Mouse (Mus musculus): Measurements from ENCODE around the gene Dcdc2b.

DNA sequence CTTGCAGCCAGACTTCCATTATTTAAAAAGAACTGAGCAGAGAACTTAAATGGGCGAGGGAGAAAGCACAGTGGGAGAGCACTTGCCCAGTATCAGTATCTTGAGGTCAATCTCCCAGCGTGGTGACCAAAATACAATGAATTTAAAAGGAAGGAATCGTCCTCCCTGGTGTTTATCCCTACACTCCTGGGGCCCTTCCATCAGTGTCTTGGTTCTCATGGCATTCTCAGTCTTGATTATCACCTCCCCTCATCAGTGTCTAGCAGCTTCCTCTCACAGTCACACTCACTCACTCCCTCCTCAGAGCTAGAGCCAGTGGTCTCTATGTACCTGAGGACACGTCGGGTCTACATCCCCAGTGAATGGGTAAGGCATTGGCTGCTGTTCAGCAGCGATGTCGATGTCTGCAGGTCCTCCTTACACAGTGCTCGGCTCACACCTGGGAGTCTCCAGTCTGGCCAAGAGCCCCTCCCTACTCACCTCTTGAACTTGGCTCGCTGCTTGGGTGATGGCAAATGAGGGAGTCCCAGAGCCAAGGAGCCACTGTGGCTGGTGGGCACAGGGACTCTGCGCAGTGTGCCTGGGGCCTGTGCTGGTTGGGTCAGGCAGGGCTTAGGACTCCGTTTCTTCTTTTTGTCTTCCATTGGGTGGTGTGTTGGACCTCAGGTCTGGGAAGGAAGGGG lies 8.2 kb upstream of the Dcdc2b start:
- TF ChIP-seq CTCF (IDR thresholded peaks at IDR 0.05; ENCODE audit: extremely low read depth, insufficient read depth, low read length) (no peak), POLR2A (IDR thresholded peaks at IDR 0.05; ENCODE audit: extremely low read depth, insufficient read depth, low read length) (no peak)
